Mouse (Mus musculus): ENCODE data around the gene Zdhhc12. TPM values are rescaled to one million over a fixed set of nuclear protein-coding genes. Genes with fewer than 3 reads are reported as not detected.

Zdhhc12 gene
- polyA plus RNA-seq, 1 experiment, result 39.0 TPM

DNA sequence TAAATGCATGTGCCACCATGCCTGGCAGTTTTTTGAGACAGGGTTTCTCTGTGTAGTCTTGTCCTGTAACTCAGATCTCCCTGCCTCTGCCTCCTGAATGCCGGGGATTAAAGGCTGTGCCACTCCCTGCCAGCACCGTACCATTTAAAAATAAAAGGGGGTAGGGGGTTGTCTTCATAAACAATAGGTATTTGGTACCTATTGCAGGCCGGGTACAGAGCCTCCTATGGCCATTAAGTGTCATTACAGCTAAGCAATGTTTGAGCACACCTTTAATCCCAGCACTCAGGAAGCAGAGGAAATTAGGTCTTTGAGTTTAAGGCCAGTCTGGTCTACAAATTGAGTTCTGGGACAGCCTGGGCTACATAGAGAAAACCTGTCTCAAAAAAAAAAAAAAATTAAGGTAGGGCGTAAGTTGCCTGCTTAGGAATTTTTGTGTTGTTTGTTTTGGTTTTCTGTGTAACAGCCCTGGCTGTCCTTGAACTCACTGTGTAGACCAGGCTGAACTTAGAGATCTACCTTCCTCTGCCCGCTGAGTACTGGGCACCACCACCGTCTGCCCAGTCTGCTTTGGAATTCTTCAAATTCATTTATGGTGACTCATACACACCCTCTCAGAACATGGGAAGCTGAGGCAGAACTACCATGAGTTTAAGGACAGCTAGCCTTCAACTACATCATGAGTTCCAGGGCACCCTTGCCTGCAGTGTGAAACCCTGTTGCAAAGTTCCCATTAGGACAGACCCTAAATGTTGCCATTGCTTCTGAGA is 41.3 kb downstream of the Zdhhc12 start:
- no peaks in the 10 kb centered on the region for H3K4me1 ChIP-seq (ENCODE audit: control insufficient read depth, insufficient read depth, low read length)
- no peaks in the 10 kb centered on the region for H3K9me3 ChIP-seq (replicated peaks; ENCODE audit: control insufficient read depth, insufficient read depth, low read length, poor library complexity, severe bottlenecking)
- TF ChIP-seq POLR2A (IDR thresholded peaks at IDR 0.05; ENCODE audit: insufficient read depth, low read length), result no peak
- TF ChIP-seq EP300 (IDR thresholded peaks at IDR 0.05; ENCODE audit: insufficient read depth, low read depth, low read length), result no peak
- TF ChIP-seq CTCF (IDR thresholded peaks at IDR 0.05; ENCODE audit: low read depth, low read length), result no peak
- H3K9ac ChIP-seq (ENCODE audit: low read depth, poor library complexity, severe bottlenecking), result no peak overlapping the region
- H3K27me3 ChIP-seq (ENCODE audit: control insufficient read depth, insufficient read depth, low read length, poor library complexity, severe bottlenecking), result no peaks in the 10 kb centered on the region
- no peaks in the 10 kb centered on the region for H3K36me3 ChIP-seq (ENCODE audit: control insufficient read depth, insufficient read depth, low read length, poor library complexity, severe bottlenecking)
- no peak overlapping the region for H3K27ac ChIP-seq (ENCODE audit: insufficient read depth, low read length)
- H3K4me3 ChIP-seq (ENCODE audit: low read depth, low read length), result no peak overlapping the region

DNA sequence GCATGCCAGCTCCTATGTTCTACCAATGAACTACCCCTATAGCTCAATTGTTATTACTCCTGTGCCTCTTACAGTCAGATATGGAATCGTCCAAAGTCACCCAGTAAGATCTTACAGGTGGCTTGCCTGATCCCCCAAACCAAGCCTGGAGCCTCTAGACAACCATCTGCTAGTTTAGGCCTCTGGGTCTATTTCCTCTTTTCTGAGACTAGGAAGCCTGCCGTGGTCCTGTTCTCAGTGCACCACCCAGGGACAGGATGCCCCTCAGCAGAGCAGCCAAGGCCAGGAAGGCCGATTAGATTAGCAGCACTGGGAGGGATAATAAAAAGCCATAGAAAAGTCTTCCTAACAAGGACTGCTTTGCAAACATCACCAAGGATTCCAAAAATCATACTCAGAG is 43.6 kb downstream of the Zdhhc12 start:
- H3K36me3 ChIP-seq (ENCODE audit: control insufficient read depth, insufficient read depth, low read length, poor library complexity, severe bottlenecking), result no peaks in the 10 kb centered on the region
- H3K4me1 ChIP-seq (ENCODE audit: control insufficient read depth, insufficient read depth, low read length), result no peaks in the 10 kb centered on the region
- TF ChIP-seq POLR2A (IDR thresholded peaks at IDR 0.05; ENCODE audit: insufficient read depth, low read length), result no peak
- TF ChIP-seq EP300 (IDR thresholded peaks at IDR 0.05; ENCODE audit: insufficient read depth, low read depth, low read length), result no peak
- no peak for TF ChIP-seq CTCF (IDR thresholded peaks at IDR 0.05; ENCODE audit: low read depth, low read length)
- H3K9ac ChIP-seq (ENCODE audit: low read depth, poor library complexity, severe bottlenecking), result peak overlapping the region; percentile 79
- H3K27me3 ChIP-seq (ENCODE audit: control insufficient read depth, insufficient read depth, low read length, poor library complexity, severe bottlenecking), result no peaks in the 10 kb centered on the region
- H3K4me3 ChIP-seq (ENCODE audit: low read depth, low read length), result no peak overlapping the region
- no peaks in the 10 kb centered on the region for H3K9me3 ChIP-seq (replicated peaks; ENCODE audit: control insufficient read depth, insufficient read depth, low read length, poor library complexity, severe bottlenecking)
- H3K27ac ChIP-seq (ENCODE audit: insufficient read depth, low read length), result peak overlapping the region; percentile 57

DNA sequence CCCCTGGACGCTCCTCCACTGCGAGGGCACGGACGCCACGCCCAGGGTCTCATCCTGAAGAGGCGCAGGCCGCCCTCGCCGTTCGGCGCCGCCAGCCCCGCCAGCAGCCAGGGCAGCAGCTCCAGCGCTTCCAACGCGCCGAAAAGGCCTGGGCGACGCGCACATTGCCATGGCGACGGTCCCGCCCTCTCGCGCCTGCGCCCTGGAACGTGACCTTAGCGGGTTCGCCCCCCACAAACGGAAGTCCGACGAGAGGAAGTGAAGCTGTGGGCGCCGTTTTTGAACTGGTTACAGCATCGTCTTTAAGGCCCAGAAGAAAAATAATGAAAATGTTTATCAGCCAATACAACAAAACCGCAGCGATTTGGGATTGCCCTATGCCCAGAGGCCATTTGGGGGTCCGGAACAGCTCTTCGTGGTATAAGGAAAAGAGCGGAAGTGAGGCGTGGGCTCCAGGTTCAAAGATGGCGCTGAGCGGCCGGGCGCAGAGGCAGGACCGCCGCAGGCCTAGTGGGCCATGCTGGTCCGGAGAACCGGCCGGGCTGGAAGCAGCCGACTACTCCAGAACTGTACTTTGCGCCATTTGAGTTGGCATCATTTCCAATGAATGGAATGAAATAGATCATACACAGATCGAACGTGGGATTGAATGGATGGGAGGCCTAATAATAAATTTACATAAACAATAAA is 44.6 kb downstream of the Zdhhc12 start, which contains the start of gene Wdr34:
Gene Wdr34, minus strand, starts transcription at position 183 of the 690 bp plus-strand sequence.
- Histone ChIP-seq H3K9ac (ENCODE audit: low read depth, poor library complexity, severe bottlenecking) (peak within 1 kb of the TSS; percentile 79), H3K27me3 (ENCODE audit: control insufficient read depth, insufficient read depth, low read length, poor library complexity, severe bottlenecking) (no peaks in the 10 kb centered on the region), H3K4me1 (ENCODE audit: control insufficient read depth, insufficient read depth, low read length) (peaks cover under 1% of the 10 kb centered on the region), H3K4me3 (ENCODE audit: low read depth, low read length) (peak within 1 kb of the TSS; percentile 78), H3K27ac (ENCODE audit: insufficient read depth, low read length) (peak within 1 kb of the TSS; percentile 57), H3K9me3 (replicated peaks; ENCODE audit: control insufficient read depth, insufficient read depth, low read length, poor library complexity, severe bottlenecking) (no peaks in the 10 kb centered on the region), H3K36me3 (ENCODE audit: control insufficient read depth, insufficient read depth, low read length, poor library complexity, severe bottlenecking) (no peaks in the 10 kb centered on the region)
- TF ChIP-seq CTCF (IDR thresholded peaks at IDR 0.05; ENCODE audit: low read depth, low read length), result no peak
- TF ChIP-seq POLR2A (IDR thresholded peaks at IDR 0.05; ENCODE audit: insufficient read depth, low read length), result peak; percentile 53
- TF ChIP-seq EP300 (IDR thresholded peaks at IDR 0.05; ENCODE audit: insufficient read depth, low read depth, low read length), result 0 out of 2 replicates have a peak, but pooled peaks have one; percentile 27

DNA sequence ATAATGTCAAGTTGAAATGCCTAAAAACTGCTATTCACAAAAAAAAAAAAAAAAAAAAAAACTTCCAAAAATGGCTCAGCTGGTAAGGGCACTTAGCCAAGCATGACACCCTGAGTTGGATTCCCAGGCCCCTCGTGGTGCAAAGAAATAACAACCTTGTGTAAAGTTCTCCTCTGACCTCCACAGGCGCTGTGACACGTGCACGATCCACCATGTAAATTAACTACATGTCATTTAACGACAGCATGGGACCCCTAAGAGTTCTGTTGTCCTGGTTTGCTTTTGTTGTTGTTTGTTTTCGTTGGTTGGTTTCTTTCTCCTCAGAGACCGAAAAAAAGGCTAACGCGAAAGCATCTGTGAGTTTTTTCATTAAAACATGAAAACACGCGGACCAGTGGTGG is 45.3 kb downstream of the Zdhhc12 start:
- peak overlapping the region; percentile 79 for H3K9ac ChIP-seq (ENCODE audit: low read depth, poor library complexity, severe bottlenecking)
- H3K27ac ChIP-seq (ENCODE audit: insufficient read depth, low read length), result peak overlapping the region; percentile 30

DNA sequence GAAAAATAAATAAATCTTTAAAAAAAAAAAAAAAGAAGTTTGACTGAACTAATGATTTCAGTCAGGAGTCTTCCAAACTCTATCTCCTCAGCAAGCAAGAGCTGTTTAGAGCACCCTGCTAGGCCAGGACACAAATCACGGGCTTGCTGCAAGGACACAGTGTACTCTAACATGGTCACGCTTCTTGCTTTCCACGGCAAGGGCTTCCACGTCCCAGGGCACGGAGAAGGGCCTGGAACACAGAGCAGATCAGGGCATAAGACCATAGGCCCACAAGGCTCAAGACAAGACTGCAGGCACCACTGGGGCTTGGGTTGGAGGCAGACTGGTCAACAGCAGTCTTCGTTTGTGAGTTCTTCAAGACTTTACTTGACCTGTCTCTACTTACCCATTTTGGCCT is 46.3 kb downstream of the Zdhhc12 start:
- TF ChIP-seq POLR2A (IDR thresholded peaks at IDR 0.05; ENCODE audit: insufficient read depth, low read length), result no peak
- peaks cover 2% of the 10 kb centered on the region for H3K4me1 ChIP-seq (ENCODE audit: control insufficient read depth, insufficient read depth, low read length)
- 0 out of 2 replicates have a peak overlapping the region, but pooled peaks have one; percentile 79 for H3K9ac ChIP-seq (ENCODE audit: low read depth, poor library complexity, severe bottlenecking)
- no peaks in the 10 kb centered on the region for H3K9me3 ChIP-seq (replicated peaks; ENCODE audit: control insufficient read depth, insufficient read depth, low read length, poor library complexity, severe bottlenecking)
- no peak overlapping the region for H3K27ac ChIP-seq (ENCODE audit: insufficient read depth, low read length)
- no peaks in the 10 kb centered on the region for H3K36me3 ChIP-seq (ENCODE audit: control insufficient read depth, insufficient read depth, low read length, poor library complexity, severe bottlenecking)
- H3K27me3 ChIP-seq (ENCODE audit: control insufficient read depth, insufficient read depth, low read length, poor library complexity, severe bottlenecking), result no peaks in the 10 kb centered on the region
- H3K4me3 ChIP-seq (ENCODE audit: low read depth, low read length), result peak overlapping the region; percentile 10; the same call in 1 of the 2 replicates

More for the DNA sequence above, 45.3 kb downstream of the Zdhhc12 start:
- Histone ChIP-seq H3K4me3 (ENCODE audit: low read depth, low read length) (peak overlapping the region; percentile 59), H3K36me3 (ENCODE audit: control insufficient read depth, insufficient read depth, low read length, poor library complexity, severe bottlenecking) (no peaks in the 10 kb centered on the region), H3K4me1 (ENCODE audit: control insufficient read depth, insufficient read depth, low read length) (peaks cover 2% of the 10 kb centered on the region), H3K9me3 (replicated peaks; ENCODE audit: control insufficient read depth, insufficient read depth, low read length, poor library complexity, severe bottlenecking) (no peaks in the 10 kb centered on the region), H3K27me3 (ENCODE audit: control insufficient read depth, insufficient read depth, low read length, poor library complexity, severe bottlenecking) (no peaks in the 10 kb centered on the region)
- TF ChIP-seq POLR2A (IDR thresholded peaks at IDR 0.05; ENCODE audit: insufficient read depth, low read length), result no peak
- no peak for TF ChIP-seq EP300 (IDR thresholded peaks at IDR 0.05; ENCODE audit: insufficient read depth, low read depth, low read length)
- TF ChIP-seq CTCF (IDR thresholded peaks at IDR 0.05; ENCODE audit: low read depth, low read length), result no peak

DNA sequence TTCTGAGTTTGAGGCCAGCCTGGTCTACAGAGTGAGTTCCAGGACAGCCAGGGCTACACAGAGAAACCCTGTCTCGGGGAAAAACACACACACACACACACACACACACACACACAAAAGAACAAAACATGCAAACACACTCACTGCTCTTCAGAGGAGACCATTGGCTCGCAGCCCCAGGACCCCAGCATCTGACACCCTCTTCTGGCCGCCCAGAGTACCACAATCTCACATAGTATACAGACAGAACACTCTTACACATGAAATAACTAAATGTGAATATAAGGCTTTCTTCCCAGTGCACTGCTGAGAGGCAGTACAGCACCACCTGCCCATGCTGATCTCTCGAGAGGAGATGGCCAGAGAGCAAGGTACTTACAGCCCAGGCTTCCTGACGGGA is 48.9 kb downstream of the Zdhhc12 start:
- peaks cover 2% of the 10 kb centered on the region for H3K4me1 ChIP-seq (ENCODE audit: control insufficient read depth, insufficient read depth, low read length)
- H3K36me3 ChIP-seq (ENCODE audit: control insufficient read depth, insufficient read depth, low read length, poor library complexity, severe bottlenecking), result no peaks in the 10 kb centered on the region
- no peak overlapping the region for H3K4me3 ChIP-seq (ENCODE audit: low read depth, low read length)
- H3K9ac ChIP-seq (ENCODE audit: low read depth, poor library complexity, severe bottlenecking), result no peak overlapping the region
- no peak overlapping the region for H3K27ac ChIP-seq (ENCODE audit: insufficient read depth, low read length)
- TF ChIP-seq CTCF (IDR thresholded peaks at IDR 0.05; ENCODE audit: low read depth, low read length), result peak; percentile 43
- no peak for TF ChIP-seq EP300 (IDR thresholded peaks at IDR 0.05; ENCODE audit: insufficient read depth, low read depth, low read length)
- H3K9me3 ChIP-seq (replicated peaks; ENCODE audit: control insufficient read depth, insufficient read depth, low read length, poor library complexity, severe bottlenecking), result no peaks in the 10 kb centered on the region
- H3K27me3 ChIP-seq (ENCODE audit: control insufficient read depth, insufficient read depth, low read length, poor library complexity, severe bottlenecking), result no peaks in the 10 kb centered on the region

Measured in ES-Bruce4 (cell line).